Mouse (Mus musculus): ENCODE results near the gene Rbfox1.

DNA sequence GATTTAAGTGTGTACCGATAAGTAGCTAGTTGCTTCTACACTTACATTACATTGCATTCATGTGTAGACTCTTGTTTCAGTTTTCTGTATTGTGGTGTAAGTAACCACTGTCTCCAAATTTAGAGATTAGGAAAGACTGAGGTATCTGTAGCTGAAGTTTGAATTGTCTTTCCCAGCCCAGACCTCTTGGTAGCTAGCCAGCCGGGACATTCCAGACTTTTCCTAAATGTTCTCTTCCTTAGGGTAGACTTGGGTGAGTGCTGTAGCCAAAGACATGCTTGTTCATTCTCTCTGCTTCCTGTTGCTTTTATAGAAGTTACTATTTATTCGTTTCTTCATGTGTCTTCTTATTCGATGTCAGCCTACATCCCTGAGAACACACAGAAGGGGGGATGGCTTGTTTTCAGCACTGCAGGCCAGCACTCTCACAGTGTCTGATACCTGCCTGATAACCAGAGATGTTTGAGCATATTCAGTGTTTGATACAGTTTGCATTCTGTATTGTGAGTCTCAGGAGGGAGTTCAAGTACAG, 538.8 kb downstream of the Rbfox1 start:
- TF ChIP-seq FOSL1 (IDR thresholded peaks at IDR 0.05; ENCODE audit: insufficient read depth, low read length, poor library complexity, severe bottlenecking) (no peak), CTCF (IDR thresholded peaks at IDR 0.05; ENCODE audit: control insufficient read depth, insufficient read depth, insufficient read length) (no peak), MAX (IDR thresholded peaks at IDR 0.05) (no peak), CEBPB (IDR thresholded peaks at IDR 0.05; ENCODE audit: low read depth) (no peak), MYOG (IDR thresholded peaks at IDR 0.05; ENCODE audit: control insufficient read depth, extremely low read depth, insufficient read length) (no peak), MYOD1 (IDR thresholded peaks at IDR 0.05; ENCODE audit: control insufficient read depth, insufficient read length, low read depth) (no peak), USF1 (IDR thresholded peaks at IDR 0.05; ENCODE audit: low read depth) (no peak)

Data from C2C12 (cell line).